Mouse (Mus musculus) liver, postnatal 0 days (tissue): ENCODE data around the gene Tkfc.

ENCODE experiments used
- CTCF ChIP-seq: sonication (generic); IDR thresholded peaks from 2 replicates; pipeline ENCODE4 v1.5.1; 2016; ENCODE audit warnings: antibody characterized with exemption, low read depth
- EP300 ChIP-seq: IDR thresholded peaks from 2 replicates; pipeline ENCODE4 v1.6.1; 2016; ENCODE audit warnings: antibody characterized with exemption, low read depth, mild to moderate bottlenecking

DNA sequence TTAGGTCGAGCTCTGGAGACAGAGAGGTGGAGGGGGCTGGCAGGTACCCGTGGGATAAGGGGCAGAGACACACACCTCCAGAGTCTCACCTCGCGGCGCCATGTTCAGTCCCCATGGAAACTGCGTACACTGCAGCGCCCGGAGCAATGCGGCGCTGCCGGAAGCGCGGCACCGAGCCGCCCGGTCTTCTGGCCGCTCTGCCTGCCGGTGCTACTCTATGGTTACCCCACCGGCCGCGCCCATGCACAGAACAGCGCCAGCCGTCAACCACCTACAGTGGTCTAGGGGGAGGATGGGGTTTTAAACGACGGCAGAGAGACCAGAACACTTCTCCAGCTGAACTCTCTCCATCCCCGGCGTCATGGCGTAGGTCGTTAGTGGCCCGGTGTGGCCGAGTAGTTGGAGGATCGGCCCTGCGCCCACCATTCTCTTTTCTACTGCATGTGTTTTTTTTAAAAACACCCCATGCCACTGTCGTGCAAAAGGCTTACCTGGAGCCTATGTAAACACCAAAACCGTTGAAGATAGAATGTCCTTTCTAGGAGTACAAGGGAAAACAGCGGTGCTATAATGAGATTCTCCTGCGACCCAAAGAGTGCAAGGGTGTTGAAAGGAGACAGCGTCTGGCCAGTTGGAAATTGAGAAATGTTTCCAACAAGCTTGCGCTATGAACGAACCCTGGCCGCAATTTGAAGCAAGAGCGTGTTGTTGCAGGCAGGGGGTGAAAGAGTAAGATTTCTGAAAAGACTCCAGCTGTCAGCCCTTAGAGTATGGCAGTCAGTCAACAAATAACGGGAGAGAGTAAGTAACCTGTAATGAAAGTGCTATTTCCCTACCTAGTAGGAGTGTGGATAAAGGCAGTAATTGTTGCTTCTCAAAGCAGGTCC is 49.6 kb downstream of the Tkfc start, which contains the start of gene Tmem216:
- TF ChIP-seq CTCF (peak; percentile 15; the same call in 1 of the 2 replicates), EP300 (no peak; the same call in 1 of the 2 replicates)
